8 mouse cellular contexts compared by ENCODE assay signal in the genomic region with DNA sequence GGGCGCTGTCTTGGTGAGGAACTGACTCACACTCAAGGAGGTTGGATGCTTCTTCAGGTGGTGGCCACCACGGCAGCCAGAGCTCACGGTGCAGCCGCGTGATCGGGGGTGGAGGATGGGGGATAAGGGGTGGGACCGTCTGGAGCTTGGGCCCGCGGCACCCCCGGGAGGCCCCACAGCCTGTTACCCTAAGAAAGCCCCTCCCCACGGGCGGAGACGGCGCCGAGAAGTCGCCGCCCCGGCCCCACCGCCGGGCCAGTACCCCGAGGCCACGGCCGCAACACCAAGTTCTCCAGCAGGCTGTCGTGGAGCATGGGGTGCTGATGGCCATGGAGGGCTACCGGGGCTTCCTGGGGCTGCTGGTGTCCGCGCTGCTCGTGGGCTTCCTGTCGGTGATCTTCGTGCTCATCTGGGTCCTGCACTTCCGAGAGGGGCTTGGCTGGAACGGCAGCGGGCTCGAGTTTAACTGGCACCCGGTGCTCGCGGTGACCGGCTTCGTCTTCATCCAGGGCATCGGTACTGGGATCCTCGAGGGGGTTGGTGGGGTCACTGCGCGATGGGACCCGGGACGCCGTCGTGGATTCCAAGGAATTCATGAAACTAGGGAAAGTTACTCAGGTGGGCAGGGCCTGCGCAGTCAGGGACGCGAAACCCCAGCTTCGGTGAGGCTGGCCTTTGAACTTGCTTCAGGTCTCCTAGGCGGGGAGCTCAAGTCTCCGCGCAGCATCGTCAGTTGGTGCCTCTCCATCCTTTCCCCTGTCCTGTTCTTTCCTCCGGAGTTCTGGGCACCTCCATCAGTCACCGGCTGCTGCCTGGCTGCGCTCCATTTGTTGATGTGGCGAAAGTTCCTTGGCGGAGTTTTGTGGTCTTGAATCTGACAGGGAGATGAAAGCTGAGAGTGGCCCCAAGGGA. TPM values are rescaled to one million over a fixed set of nuclear protein-coding genes. Genes with fewer than 3 reads are reported as not detected.
A peak's percentile ranks its signal among the peaks of the same experiment; 100 is the strongest.
DNase-seq lines count a peak whose midpoint lies in the region; ATAC-seq and TF ChIP-seq lines count a peak whose summit lies in the region.

Cybrd1 (plus strand) TSS at position 127 of the 912 bp plus-strand sequence.

- intact Hi-C loops in left cerebral cortex, postnatal 10 days (cut with DNase I), result no loop called here
- intact Hi-C loops in left cerebral cortex, postnatal 25 days (cut with DNase I), result no loop called here
- intact Hi-C loops in gastrocnemius, postnatal 36 days (cut with DNase I), result no loop called here

- no peak for TF ChIP-seq CTCF in liver, postnatal 0 days (IDR thresholded peaks at IDR 0.05; ENCODE audit: low read depth)

- DNase-seq in left cerebral cortex, postnatal 10 days (ENCODE audit: extremely low spot score in 1 of 2, low spot score in 2 of 2), result peak; percentile 16 to 55
- no peak for DNase-seq in left cerebral cortex, postnatal 25 days (ENCODE audit: low spot score in 2 of 2)
- DNase-seq in gastrocnemius, postnatal 36 days, result peak; percentile 50 to 53
- DNase-seq in induced T-regulatory cell, adult 2 months (ENCODE audit: low read depth), result peak; percentile 47
- DNase-seq in liver, postnatal 0 days, result no peak
- peak; percentile 37 for DNase-seq in ovary, postnatal 36 days (ENCODE audit: low spot score)

- TF ChIP-seq EP300 in liver, postnatal 0 days (IDR thresholded peaks at IDR 0.05; ENCODE audit: low read depth), result no peak

- H3K9ac ChIP-seq in liver, postnatal 0 days (replicated peaks), result peak within 1 kb of the TSS; percentile 41

- H3K9me3 ChIP-seq in liver, postnatal 0 days (ENCODE audit: low read length), result peaks cover 4% of the 10 kb centered on the region

- no peaks in the 10 kb centered on the region for H3K4me1 ChIP-seq in brown adipose tissue, adult 24 weeks (ENCODE audit: control insufficient read depth, insufficient read depth, insufficient read length, low read length)
- peaks cover 4% of the 10 kb centered on the region; the same call in 1 of the 2 replicates for H3K4me1 ChIP-seq in liver, postnatal 0 days (ENCODE audit: insufficient read depth)

- H3K27ac ChIP-seq in brown adipose tissue, adult 24 weeks (replicated peaks; ENCODE audit: low read depth, low read length), result no peak within 1 kb of the TSS
- H3K27ac ChIP-seq in liver, postnatal 0 days (ENCODE audit: low read depth), result no peak within 1 kb of the TSS

- peak within 1 kb of the TSS; percentile 91 for H3K4me2 ChIP-seq in liver, postnatal 0 days (ENCODE audit: low read depth, low read length)

- H3K27me3 ChIP-seq in liver, postnatal 0 days (ENCODE audit: insufficient read depth, low read length), result peaks cover 17% of the 10 kb centered on the region

- 1% methylated on average over 52 of the region's 60 CpGs for WGBS in liver, postnatal 0 days (ENCODE audit: insufficient replicate concordance)

- H3K4me3 ChIP-seq in brown adipose tissue, adult 24 weeks (ENCODE audit: insufficient read depth, low read depth, low read length), result peak within 1 kb of the TSS; percentile 39
- H3K4me3 ChIP-seq in liver, postnatal 0 days (ENCODE audit: low read depth, low read length), result peak within 1 kb of the TSS; percentile 52

- 0 out of 2 replicates have a peak, but pooled peaks have one; percentile 15 for ATAC-seq in liver, postnatal 0 days
- no peak for ATAC-seq in frontal cortex, adult (ENCODE audit: low TSS enrichment)

- H3K36me3 ChIP-seq in liver, postnatal 0 days (replicated peaks; ENCODE audit: insufficient read depth, low read length), result no peaks in the 10 kb centered on the region

RNA-seq across cellular contexts. Expression of gene Cybrd1, which starts in this region (rescaled TPM):
- 1 to 10 TPM; 5.0 to 5.5 TPM for total RNA-seq in left cerebral cortex, postnatal 10 days (2021)
- total RNA-seq in left cerebral cortex, postnatal 25 days (2021), result 1 to 10 TPM; 2.0 to 2.2 TPM
- not detected in 2 replicates for polyA plus RNA-seq in brown adipose tissue, adult 24 weeks (2012; ENCODE audit: insufficient read depth, insufficient read length, missing spikeins)
- total RNA-seq in gastrocnemius, postnatal 36 days (2021), result under 1 TPM; 0.35 to 0.46 TPM
- 0.20 and 0.22 TPM in 2 replicates for polyA plus RNA-seq in liver, postnatal 0 days (2015; fragmentation: Nextera tagmentation; extraction: Ambion mirVana)

Comparison
In these comparisons a context has a peak if more than half of its experiments do, and no peak if none do; other contexts are left out.
1. DNase-seq: peak in left cerebral cortex, postnatal 10 days (2 of 2), induced T-regulatory cell, adult 2 months (single experiment) and ovary, postnatal 36 days (single experiment); none in left cerebral cortex, postnatal 25 days (0 of 2) and liver, postnatal 0 days (single experiment).
2. Peak in DNase-seq in gastrocnemius, postnatal 36 days; RNA of the gene not detected or under 1 TPM.
3. Peak in ATAC-seq, H3K4me3 ChIP-seq, H3K9ac ChIP-seq and H3K4me2 ChIP-seq in liver, postnatal 0 days; RNA of the gene not detected or under 1 TPM.